In the genomic region with DNA sequence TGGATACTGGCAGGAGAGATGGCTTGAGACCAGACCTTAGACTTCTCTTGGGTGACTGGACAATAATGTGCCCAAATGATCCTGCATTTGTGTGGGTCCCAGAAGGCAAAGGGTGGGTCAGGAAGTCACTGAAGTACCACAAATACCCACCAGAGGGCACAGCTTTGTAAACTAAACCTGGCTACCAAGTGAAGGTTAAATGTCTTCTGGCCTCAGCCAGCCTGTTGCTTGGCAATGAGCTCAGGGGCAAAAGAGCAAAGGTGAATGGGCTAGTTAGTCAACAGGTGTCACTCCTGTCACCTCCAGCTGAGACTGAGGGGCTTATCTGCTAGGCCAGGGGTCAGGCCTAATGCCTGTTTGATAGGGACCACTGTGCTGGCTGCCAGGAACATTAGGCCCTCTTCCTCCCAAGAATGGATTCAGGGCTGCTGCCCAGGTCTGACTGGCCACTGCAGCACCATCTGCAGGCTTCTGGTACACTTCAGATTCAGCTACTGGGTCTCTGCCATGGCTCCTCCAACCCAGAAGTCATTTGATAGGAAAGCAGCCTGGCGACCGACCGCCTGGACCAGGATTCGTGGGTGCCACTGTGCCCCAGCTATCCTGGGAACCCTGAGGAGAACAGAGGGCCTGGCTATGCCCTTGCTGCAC, we compare ENCODE assay signal across 7 mouse cellular contexts.
A peak's percentile ranks its signal among the peaks of the same experiment; 100 is the strongest.
DNase-seq lines count a peak whose midpoint lies in the region.

No protein-coding gene starts in this region.

- DNase-seq in ovary, postnatal 14 days (ENCODE audit: low spot score): peak; percentile 58
- no peak for DNase-seq in ovary, postnatal 10 days (ENCODE audit: low spot score)
- DNase-seq in adrenal gland, postnatal 10 days: peak; percentile 80
- peak; percentile 81 for DNase-seq in embryo, embryonic 10.5 days (ENCODE audit: low spot score)
- DNase-seq in induced T-regulatory cell, adult 2 months (ENCODE audit: low read depth): peak; percentile 39
- DNase-seq in lung, postnatal 14 days: peak; percentile 57
- no peak for DNase-seq in right cerebral cortex, adult 18-20 months

Comparison
In these comparisons a context has a peak if more than half of its experiments do, and no peak if none do; other contexts are left out.
1. DNase-seq: peak in ovary, postnatal 14 days (single experiment), adrenal gland, postnatal 10 days (single experiment), embryo, embryonic 10.5 days (single experiment), induced T-regulatory cell, adult 2 months (single experiment) and lung, postnatal 14 days (single experiment); none in ovary, postnatal 10 days (single experiment) and right cerebral cortex, adult 18-20 months (single experiment).